Mouse (Mus musculus) limb, embryonic 13.5 days (tissue): ENCODE measurements around the gene Enah. TPM values are rescaled to one million over a fixed set of nuclear protein-coding genes. Genes with fewer than 3 reads are reported as not detected.

Source experiments
- ATAC-seq: fragments of 200-750 bp; cut with Nextera tagmentation; 2 replicates; pipeline ENCODE4 v1.8.0; 2017; ENCODE audit warnings: low read depth, moderate number of reproducible peaks, moderate TSS enrichment; ENCODE audit not compliant: low FRiP score
- H3K27ac ChIP-seq: fragments of 300-500 bp; sonication (generic); 2 replicates; pipeline ENCODE4 v1.5.1; 2015; ENCODE audit warnings: inconsistent platforms, mild to moderate bottlenecking, moderate library complexity
- H3K27me3 ChIP-seq: fragments of 300-500 bp; sonication (generic); 2 replicates; pipeline ENCODE4 v1.6.1; 2015; ENCODE audit warnings: mild to moderate bottlenecking, inconsistent platforms
- H3K36me3 ChIP-seq: fragments of 300-500 bp; sonication (generic); 2 replicates; pipeline ENCODE4 v1.6.1; 2015; ENCODE audit warnings: inconsistent platforms, mild to moderate bottlenecking, moderate library complexity
- H3K4me1 ChIP-seq: fragments of 300-500 bp; sonication (generic); 2 replicates; pipeline ENCODE4 v1.6.1; 2015; ENCODE audit warnings: inconsistent platforms
- H3K4me2 ChIP-seq: fragments of 300-500 bp; sonication (generic); replicated peaks from 2 replicates; pipeline ENCODE4 v1.6.1; 2015; ENCODE audit warnings: inconsistent platforms, mild to moderate bottlenecking, moderate library complexity
- H3K4me3 ChIP-seq: fragments of 300-500 bp; sonication (generic); 2 replicates; pipeline ENCODE4 v1.5.1; 2015; ENCODE audit warnings: moderate library complexity, mild to moderate bottlenecking, inconsistent platforms
- H3K9ac ChIP-seq: fragments of 300-500 bp; sonication (generic); 2 replicates; pipeline ENCODE4 v1.6.1; 2015; ENCODE audit warnings: mild to moderate bottlenecking, inconsistent platforms
- H3K9me3 ChIP-seq: fragments of 300-500 bp; sonication (generic); 2 replicates; pipeline ENCODE4 v1.6.1; 2016; ENCODE audit warnings: inconsistent platforms
- WGBS: fragments of 180-500 bp; shearing (Covaris S2); methylation state at CpG from one replicate; pipeline ENCODE4 v1.1.7; 2015; 5-methylcytosine and 5-hydroxymethylcytosine counted together
- polyA plus RNA-seq: library from polyadenylated mRNA; unstranded; fragments of >200 nt; fragmentation: Nextera tagmentation; extraction: Ambion mirVana; gene quantifications from 2 replicates; pipeline ENCODE4 v1.2.1, GENCODE M21; 2015

Gene Enah
- polyA plus RNA-seq, result 27.1 and 31.9 TPM in 2 replicates

- Histone ChIP-seq H3K36me3 (peaks cover 5% of the 10 kb centered on the region), H3K27me3 (no peaks in the 10 kb centered on the region), H3K4me3 (peak within 1 kb of the TSS; percentile 87), H3K4me2 (peak within 1 kb of the TSS; percentile 78), H3K27ac (peak within 1 kb of the TSS; percentile 98), H3K4me1 (peaks cover 16% of the 10 kb centered on the region), H3K9ac (peak within 1 kb of the TSS; percentile 96), H3K9me3 (no peaks in the 10 kb centered on the region)
- peak; percentile 74 for ATAC-seq
- WGBS, result under 1% methylated on average over 53 of the region's 109 CpGs
These were observed at the start of gene Enah for GRCm38 (mm10) chr1:182019926-182020801. Enah (minus strand) TSS chr1:182019990.

- 79% methylated on average over 7 of the region's 7 CpGs for WGBS
- Histone ChIP-seq H3K36me3 (no peaks in the 10 kb centered on the region), H3K27ac (no peak overlapping the region), H3K4me2 (no peak overlapping the region), H3K9me3 (no peaks in the 10 kb centered on the region), H3K4me1 (no peaks in the 10 kb centered on the region), H3K9ac (no peak overlapping the region), H3K4me3 (no peak overlapping the region), H3K27me3 (no peaks in the 10 kb centered on the region)
- no peak for ATAC-seq
These were observed 48.3 kb upstream of the Enah start for GRCm38 (mm10) chr1:182068136-182068535.

GRCm38 (mm10) chr1:182066527-182067465 lies 47.0 kb upstream of the Enah start:
- Histone ChIP-seq H3K4me3 (no peak overlapping the region), H3K4me2 (no peak overlapping the region), H3K9ac (no peak overlapping the region), H3K9me3 (no peaks in the 10 kb centered on the region), H3K27ac (no peak overlapping the region), H3K36me3 (no peaks in the 10 kb centered on the region), H3K27me3 (no peaks in the 10 kb centered on the region), H3K4me1 (no peaks in the 10 kb centered on the region)
- 69% methylated on average over 9 of the region's 9 CpGs for WGBS
- no peak for ATAC-seq

GRCm38 (mm10) chr1:182063716-182064115 lies 43.9 kb upstream of the Enah start:
- no peak for ATAC-seq
- WGBS, result 72% methylated on average over 8 of the region's 8 CpGs
- Histone ChIP-seq H3K9ac (no peak overlapping the region), H3K4me1 (no peaks in the 10 kb centered on the region), H3K4me3 (no peak overlapping the region), H3K9me3 (no peaks in the 10 kb centered on the region), H3K4me2 (no peak overlapping the region), H3K27me3 (no peaks in the 10 kb centered on the region), H3K27ac (no peak overlapping the region), H3K36me3 (no peaks in the 10 kb centered on the region)

GRCm38 (mm10) chr1:182062801-182063200 lies 43.0 kb upstream of the Enah start:
- Histone ChIP-seq H3K36me3 (no peaks in the 10 kb centered on the region), H3K9me3 (no peaks in the 10 kb centered on the region), H3K4me1 (no peaks in the 10 kb centered on the region), H3K4me2 (no peak overlapping the region), H3K9ac (no peak overlapping the region), H3K4me3 (no peak overlapping the region), H3K27me3 (no peaks in the 10 kb centered on the region), H3K27ac (no peak overlapping the region)
- WGBS, result 96% methylated on average over 8 of the region's 8 CpGs
- no peak for ATAC-seq

GRCm38 (mm10) chr1:182061203-182061602 lies 41.4 kb upstream of the Enah start:
- no peaks in the 10 kb centered on the region for H3K4me1 ChIP-seq
- H3K36me3 ChIP-seq, result no peaks in the 10 kb centered on the region
- H3K9ac ChIP-seq, result no peak overlapping the region
- 69% methylated on average over 4 of the region's 4 CpGs for WGBS
- H3K9me3 ChIP-seq, result no peaks in the 10 kb centered on the region
- H3K27ac ChIP-seq, result no peak overlapping the region
- H3K27me3 ChIP-seq, result no peaks in the 10 kb centered on the region
- H3K4me3 ChIP-seq, result no peak overlapping the region
- no peak for ATAC-seq
- no peak overlapping the region for H3K4me2 ChIP-seq

GRCm38 (mm10) chr1:182059806-182060205 lies 40.0 kb upstream of the Enah start:
- 71% methylated on average over 5 of the region's 5 CpGs for WGBS
- ATAC-seq, result no peak
- Histone ChIP-seq H3K4me2 (no peak overlapping the region), H3K27ac (no peak overlapping the region), H3K4me1 (no peaks in the 10 kb centered on the region), H3K4me3 (no peak overlapping the region), H3K36me3 (no peaks in the 10 kb centered on the region), H3K9me3 (no peaks in the 10 kb centered on the region), H3K27me3 (no peaks in the 10 kb centered on the region), H3K9ac (no peak overlapping the region)

GRCm38 (mm10) chr1:182057998-182058397 lies 38.2 kb upstream of the Enah start:
- WGBS, result 66% methylated on average over 6 of the region's 6 CpGs
- H3K9ac ChIP-seq, result no peak overlapping the region
- no peak overlapping the region for H3K27ac ChIP-seq
- no peaks in the 10 kb centered on the region for H3K27me3 ChIP-seq
- no peaks in the 10 kb centered on the region for H3K9me3 ChIP-seq
- peaks cover 6% of the 10 kb centered on the region for H3K4me1 ChIP-seq
- no peak for ATAC-seq
- H3K36me3 ChIP-seq, result no peaks in the 10 kb centered on the region
- H3K4me3 ChIP-seq, result no peak overlapping the region
- no peak overlapping the region for H3K4me2 ChIP-seq

- Histone ChIP-seq H3K27ac (no peak overlapping the region), H3K9me3 (no peaks in the 10 kb centered on the region), H3K4me2 (no peak overlapping the region), H3K27me3 (no peaks in the 10 kb centered on the region), H3K4me3 (no peak overlapping the region), H3K36me3 (no peaks in the 10 kb centered on the region), H3K9ac (no peak overlapping the region), H3K4me1 (peaks cover 16% of the 10 kb centered on the region)
- peak; percentile 41; the same call in 1 of the 2 replicates for ATAC-seq
- 33% methylated on average over 9 of the region's 9 CpGs for WGBS
These were observed 35.3 kb upstream of the Enah start for GRCm38 (mm10) chr1:182055122-182055521.

GRCm38 (mm10) chr1:182054651-182055050 lies 34.9 kb upstream of the Enah start:
- H3K4me3 ChIP-seq, result no peak overlapping the region

GRCm38 (mm10) chr1:182052973-182053372 lies 33.2 kb upstream of the Enah start:
- WGBS, result 12% methylated on average over 10 of the region's 10 CpGs

More at GRCm38 (mm10) chr1:182054651-182055050, 34.9 kb upstream of the Enah start:
- Histone ChIP-seq H3K4me1 (peaks cover 18% of the 10 kb centered on the region), H3K9ac (no peak overlapping the region), H3K4me2 (no peak overlapping the region), H3K27me3 (no peaks in the 10 kb centered on the region), H3K27ac (no peak overlapping the region), H3K36me3 (no peaks in the 10 kb centered on the region), H3K9me3 (no peaks in the 10 kb centered on the region)
- ATAC-seq, result no peak
- WGBS, result 83% methylated on average over 6 of the region's 6 CpGs

GRCm38 (mm10) chr1:182052385-182052784 lies 32.6 kb upstream of the Enah start:
- Histone ChIP-seq H3K36me3 (no peaks in the 10 kb centered on the region), H3K27ac (no peak overlapping the region), H3K4me2 (no peak overlapping the region), H3K9ac (no peak overlapping the region), H3K27me3 (no peaks in the 10 kb centered on the region), H3K9me3 (no peaks in the 10 kb centered on the region), H3K4me3 (no peak overlapping the region), H3K4me1 (peaks cover 18% of the 10 kb centered on the region)
- no peak for ATAC-seq
- WGBS, result 66% methylated on average over 7 of the region's 7 CpGs

More at GRCm38 (mm10) chr1:182052973-182053372, 33.2 kb upstream of the Enah start:
- Histone ChIP-seq H3K36me3 (no peaks in the 10 kb centered on the region), H3K9me3 (no peaks in the 10 kb centered on the region), H3K27me3 (no peaks in the 10 kb centered on the region), H3K4me1 (peaks cover 18% of the 10 kb centered on the region), H3K4me2 (no peak overlapping the region; the same call in 1 of the 2 replicates), H3K4me3 (no peak overlapping the region), H3K9ac (no peak overlapping the region), H3K27ac (peak overlapping the region; percentile 61; the same call in 1 of the 2 replicates)
- ATAC-seq, result peak; percentile 62; the same call in 1 of the 2 replicates
